Mouse (Mus musculus) neural tube, embryonic 12.5 days (tissue): ENCODE results near the gene Dnah6. TPM values are rescaled to one million over a fixed set of nuclear protein-coding genes. Genes with fewer than 3 reads are reported as not detected.
A peak's percentile ranks its signal among the peaks of the same experiment; 100 is the strongest.

Experiments used
- ATAC-seq: fragments of 200-750 bp; cut with Nextera tagmentation; 2 replicates; pipeline ENCODE4 v1.8.0; 2017; ENCODE audit warnings: low read depth, mild to moderate bottlenecking, moderate TSS enrichment, moderate library complexity; ENCODE audit not compliant: low FRiP score
- H3K27ac ChIP-seq: fragments of 300-500 bp; sonication (generic); 2 replicates; pipeline ENCODE4 v1.5.1; 2016
- H3K27me3 ChIP-seq: fragments of 300-500 bp; sonication (generic); replicated peaks from 2 replicates; pipeline ENCODE4 v1.6.1; 2016; ENCODE audit warnings: mild to moderate bottlenecking
- H3K36me3 ChIP-seq: fragments of 300-500 bp; sonication (generic); 2 replicates; pipeline ENCODE4 v1.6.1; 2016; ENCODE audit warnings: mild to moderate bottlenecking
- H3K4me1 ChIP-seq: fragments of 300-500 bp; sonication (generic); 2 replicates; pipeline ENCODE4 v1.6.1; 2016
- H3K4me2 ChIP-seq: fragments of 300-500 bp; sonication (generic); replicated peaks from 2 replicates; pipeline ENCODE4 v1.6.1; 2016; ENCODE audit warnings: mild to moderate bottlenecking
- H3K4me3 ChIP-seq: fragments of 300-500 bp; sonication (generic); 2 replicates; pipeline ENCODE4 v1.5.1; 2016
- H3K9ac ChIP-seq: fragments of 300-500 bp; sonication (generic); 2 replicates; pipeline ENCODE4 v1.6.1; 2016; ENCODE audit warnings: mild to moderate bottlenecking
- H3K9me3 ChIP-seq: fragments of 300-500 bp; sonication (generic); 2 replicates; pipeline ENCODE4 v1.6.1; 2016; ENCODE audit warnings: mild to moderate bottlenecking
- WGBS: fragments of 180-500 bp; shearing (Covaris S2); methylation state at CpG from one replicate; pipeline ENCODE4 v1.1.7; 2016; 5-methylcytosine and 5-hydroxymethylcytosine counted together
- polyA plus RNA-seq: library from polyadenylated mRNA; unstranded; fragments of >200 nt; fragmentation: Nextera tagmentation; extraction: Ambion mirVana; gene quantifications from 2 replicates; pipeline ENCODE4 v1.2.1, GENCODE M21; 2016

The Dnah6 gene
- polyA plus RNA-seq, 1 experiment from 2014 or later = 0.05 TPM

DNA sequence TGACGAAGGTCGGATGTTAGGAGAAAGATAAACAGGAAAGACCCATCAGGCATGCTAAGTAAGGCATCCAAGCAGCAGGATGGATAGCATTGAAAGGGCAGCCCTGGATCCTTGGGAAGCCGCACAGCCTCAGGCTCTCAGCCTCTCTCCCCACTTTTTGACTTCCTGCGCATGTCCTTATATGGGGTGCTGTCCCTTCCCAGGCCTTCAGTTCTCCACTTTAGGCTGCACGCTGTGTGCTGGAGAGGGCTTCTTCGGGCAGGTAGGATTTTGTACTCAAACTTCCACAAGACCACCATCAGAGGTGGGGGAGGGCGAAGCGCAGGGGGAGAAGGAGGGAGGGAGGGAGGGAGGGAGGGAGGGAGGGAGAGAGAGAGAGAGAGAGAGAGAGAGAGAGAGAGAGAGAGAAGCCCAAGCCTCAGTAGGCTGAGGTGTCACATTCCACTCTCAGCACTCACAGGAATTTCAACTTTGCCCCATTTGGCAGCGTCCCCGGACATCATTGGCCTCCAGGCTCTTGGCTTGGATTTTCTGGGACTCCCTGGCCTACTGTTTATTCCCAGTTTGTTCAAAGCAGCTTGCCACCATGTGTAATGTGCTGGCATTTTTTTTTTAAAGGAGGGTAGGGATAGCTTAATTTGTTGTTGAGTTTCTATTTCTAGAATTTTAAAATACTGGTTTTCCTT lies 1.5 kb upstream of the Dnah6 start:
- no peak overlapping the region for H3K27ac ChIP-seq
- H3K9me3 ChIP-seq = no peaks in the 10 kb centered on the region
- H3K4me1 ChIP-seq = peaks cover 3% of the 10 kb centered on the region
- no peak overlapping the region for H3K9ac ChIP-seq
- H3K36me3 ChIP-seq = no peaks in the 10 kb centered on the region
- no peaks in the 10 kb centered on the region for H3K27me3 ChIP-seq
- H3K4me2 ChIP-seq = peak overlapping the region; percentile 25; the same call in 1 of the 2 replicates
- no peak overlapping the region for H3K4me3 ChIP-seq
- WGBS = 21% methylated on average over 10 of the region's 10 CpGs
- ATAC-seq = no peak

DNA sequence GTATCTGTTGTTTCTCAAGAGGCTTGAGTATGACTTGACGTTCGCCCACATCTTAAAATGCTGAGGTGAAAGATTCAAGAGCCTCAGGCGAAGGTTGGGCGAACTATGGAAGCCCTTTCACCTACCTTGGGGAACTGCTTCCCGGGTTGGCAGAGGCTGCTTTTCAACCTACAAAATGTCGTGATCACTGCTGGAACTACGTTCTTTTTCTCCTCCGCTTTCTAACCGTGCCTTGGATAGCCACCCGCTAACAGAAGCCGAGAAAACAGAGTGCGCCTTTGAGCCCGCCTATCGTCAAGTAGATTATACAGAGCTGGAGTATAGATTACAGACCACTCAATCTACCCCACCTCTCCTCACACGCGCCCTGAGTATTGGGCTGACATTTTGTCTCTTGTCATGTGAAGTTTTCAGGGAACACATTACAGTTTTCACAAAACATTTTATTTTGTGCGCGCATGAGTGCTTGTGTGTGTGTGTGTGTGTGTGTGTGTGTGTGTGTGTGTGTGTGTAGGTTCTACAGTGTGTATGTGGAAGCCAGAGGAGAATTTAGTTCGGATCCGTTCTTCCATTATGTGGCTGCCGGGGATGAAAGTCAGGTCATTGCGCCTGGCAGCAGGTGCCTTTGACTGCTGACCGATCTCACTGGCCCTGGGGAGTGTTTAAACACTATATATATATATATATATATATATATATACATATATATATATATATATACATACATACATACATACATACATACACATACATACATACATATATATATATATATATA lies 696 bp upstream of the Dnah6 start:
- Histone ChIP-seq H3K4me1 (peaks cover 3% of the 10 kb centered on the region), H3K27me3 (no peaks in the 10 kb centered on the region), H3K36me3 (no peaks in the 10 kb centered on the region), H3K4me2 (peak overlapping the region; percentile 64), H3K4me3 (peak overlapping the region; percentile 35), H3K27ac (no peak overlapping the region), H3K9ac (no peak overlapping the region), H3K9me3 (no peaks in the 10 kb centered on the region)
- 28% methylated on average over 23 of the region's 23 CpGs for WGBS
- ATAC-seq = peak; percentile 79

DNA sequence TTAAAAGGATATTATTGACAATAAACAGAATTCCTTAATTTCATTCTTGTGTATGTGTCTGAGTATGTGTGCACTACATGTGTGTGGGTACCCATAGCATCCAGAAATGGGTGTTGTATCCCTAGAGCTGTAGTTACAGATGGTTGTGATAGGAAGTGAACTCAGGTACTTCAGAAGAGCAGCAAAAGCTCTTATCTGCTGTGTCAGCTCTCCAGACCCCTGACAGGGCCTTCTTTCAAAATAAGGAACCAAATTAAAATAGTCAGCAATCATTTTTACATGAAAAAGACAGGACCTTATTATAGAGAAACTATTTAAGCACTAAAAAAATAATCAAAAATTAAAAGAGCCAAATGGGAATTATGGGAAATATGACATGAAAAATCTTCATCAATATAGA lies 9.8 kb downstream of the Dnah6 start:
- no peak for ATAC-seq
- H3K4me2 ChIP-seq = no peak overlapping the region
- H3K9me3 ChIP-seq = no peaks in the 10 kb centered on the region

DNA sequence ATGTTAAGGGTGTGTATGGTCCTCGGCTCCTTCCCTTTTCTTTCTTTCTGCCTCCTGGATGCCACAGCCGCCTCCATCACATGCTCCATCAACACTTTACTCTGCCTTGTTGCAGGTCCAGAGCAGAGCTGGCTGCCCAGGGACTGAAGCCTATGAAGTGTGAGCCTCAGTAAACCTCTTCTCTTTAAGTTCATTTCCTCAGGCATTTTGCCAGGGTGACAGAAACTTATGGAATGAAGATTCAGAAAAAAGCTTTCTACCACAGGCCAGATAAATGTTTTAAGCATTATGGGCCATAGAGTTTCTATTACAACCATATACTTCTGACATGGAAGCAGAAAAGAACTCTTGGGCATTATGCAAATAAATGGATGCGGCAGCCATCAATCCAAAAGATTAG lies 10.4 kb downstream of the Dnah6 start:
- Histone ChIP-seq H3K9ac (no peak overlapping the region), H3K9me3 (no peaks in the 10 kb centered on the region), H3K4me1 (no peaks in the 10 kb centered on the region), H3K27ac (no peak overlapping the region), H3K4me2 (no peak overlapping the region), H3K4me3 (no peak overlapping the region), H3K27me3 (no peaks in the 10 kb centered on the region), H3K36me3 (no peaks in the 10 kb centered on the region)
- no peak for ATAC-seq
- WGBS = 91% methylated on average over 3 of the region's 3 CpGs

More for the DNA sequence above, 9.8 kb downstream of the Dnah6 start:
- Histone ChIP-seq H3K4me3 (no peak overlapping the region), H3K27ac (no peak overlapping the region), H3K36me3 (no peaks in the 10 kb centered on the region), H3K9ac (no peak overlapping the region), H3K4me1 (no peaks in the 10 kb centered on the region), H3K27me3 (no peaks in the 10 kb centered on the region)

DNA sequence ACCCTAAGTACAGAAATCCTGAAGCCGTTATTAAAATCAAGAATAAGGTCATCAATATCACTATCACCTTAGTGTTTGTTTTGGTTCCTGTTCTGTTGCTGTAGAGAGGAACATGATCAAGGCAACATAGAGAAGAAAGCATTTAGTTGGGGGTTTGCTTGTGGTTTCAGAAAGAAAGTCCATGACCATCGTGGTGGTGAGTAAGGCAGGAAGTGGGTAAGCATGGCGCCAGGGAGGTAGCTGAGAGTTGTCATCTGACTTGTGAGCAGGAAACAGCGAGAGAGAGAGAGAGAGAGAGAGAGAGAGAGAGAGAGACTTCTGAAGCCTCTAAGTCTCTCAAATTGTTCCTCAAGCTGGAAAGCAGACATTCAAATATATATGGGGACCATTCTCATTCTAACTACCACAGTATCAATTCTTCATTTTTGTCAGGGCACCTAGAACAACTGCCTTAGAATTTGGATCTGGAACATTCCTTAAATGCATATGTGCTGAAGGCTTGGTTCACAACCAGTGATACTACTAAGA lies 10.9 kb downstream of the Dnah6 start:
- 90% methylated on average over 4 of the region's 4 CpGs for whole genome bisulfite sequencing
- no peaks in the 10 kb centered on the region for H3K4me1 ChIP-seq
- H3K36me3 ChIP-seq = no peaks in the 10 kb centered on the region
- no peak overlapping the region for H3K27ac ChIP-seq
- no peak overlapping the region for H3K4me3 ChIP-seq
- H3K27me3 ChIP-seq = no peaks in the 10 kb centered on the region
- H3K4me2 ChIP-seq = no peak overlapping the region
- ATAC-seq = no peak
- H3K9ac ChIP-seq = no peak overlapping the region
- H3K9me3 ChIP-seq = no peaks in the 10 kb centered on the region

DNA sequence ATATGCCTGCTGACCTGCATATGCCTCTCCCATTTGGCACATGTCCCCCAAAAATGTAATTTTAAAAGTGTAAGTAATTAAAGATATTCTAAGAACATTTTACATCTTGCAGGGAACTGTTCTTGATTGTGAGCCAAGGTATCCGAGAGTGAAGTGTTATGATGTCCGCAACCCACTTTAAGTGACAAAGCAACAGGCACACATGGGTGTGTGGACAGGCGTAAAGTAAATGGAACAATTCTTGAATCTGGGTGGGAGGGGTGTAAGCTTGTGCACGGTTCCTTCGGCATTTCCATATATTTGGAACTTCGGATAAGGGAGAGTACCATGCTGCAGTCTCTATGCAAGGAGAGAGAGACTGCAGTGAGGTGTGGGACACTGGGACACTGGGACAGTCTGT lies 11.9 kb downstream of the Dnah6 start:
- no peak overlapping the region for H3K9ac ChIP-seq
- no peak overlapping the region for H3K4me3 ChIP-seq
- H3K36me3 ChIP-seq = no peaks in the 10 kb centered on the region
- H3K27me3 ChIP-seq = no peaks in the 10 kb centered on the region
- no peak overlapping the region for H3K27ac ChIP-seq
- H3K4me2 ChIP-seq = no peak overlapping the region
- 93% methylated on average over 6 of the region's 6 CpGs for WGBS
- no peak for ATAC-seq
- H3K4me1 ChIP-seq = no peaks in the 10 kb centered on the region
- no peaks in the 10 kb centered on the region for H3K9me3 ChIP-seq

DNA sequence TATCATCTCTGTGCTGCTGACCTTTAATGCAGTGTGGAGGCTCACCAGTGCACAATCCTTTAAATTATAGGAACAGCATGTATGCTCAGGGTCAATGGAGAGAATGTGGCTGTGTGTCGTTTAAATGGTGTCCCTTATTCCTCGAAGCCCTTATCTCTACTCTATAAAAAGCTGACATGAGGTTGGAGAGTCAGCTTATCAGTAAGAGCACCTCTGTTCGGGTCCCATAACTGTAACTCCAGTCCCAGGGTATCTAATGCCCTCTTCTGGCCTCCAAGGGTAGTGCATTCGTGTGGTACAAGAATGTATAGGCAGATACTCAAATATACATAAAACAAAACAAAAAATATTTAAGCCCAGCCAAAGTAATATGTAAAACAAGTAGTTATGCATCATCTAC lies 16.5 kb downstream of the Dnah6 start:
- no peak for ATAC-seq
- Histone ChIP-seq H3K4me2 (no peak overlapping the region), H3K27me3 (no peaks in the 10 kb centered on the region), H3K9me3 (no peaks in the 10 kb centered on the region), H3K4me1 (no peaks in the 10 kb centered on the region), H3K9ac (no peak overlapping the region), H3K4me3 (no peak overlapping the region), H3K27ac (no peak overlapping the region), H3K36me3 (no peaks in the 10 kb centered on the region)
- 81% methylated on average over 4 of the region's 4 CpGs for WGBS

DNA sequence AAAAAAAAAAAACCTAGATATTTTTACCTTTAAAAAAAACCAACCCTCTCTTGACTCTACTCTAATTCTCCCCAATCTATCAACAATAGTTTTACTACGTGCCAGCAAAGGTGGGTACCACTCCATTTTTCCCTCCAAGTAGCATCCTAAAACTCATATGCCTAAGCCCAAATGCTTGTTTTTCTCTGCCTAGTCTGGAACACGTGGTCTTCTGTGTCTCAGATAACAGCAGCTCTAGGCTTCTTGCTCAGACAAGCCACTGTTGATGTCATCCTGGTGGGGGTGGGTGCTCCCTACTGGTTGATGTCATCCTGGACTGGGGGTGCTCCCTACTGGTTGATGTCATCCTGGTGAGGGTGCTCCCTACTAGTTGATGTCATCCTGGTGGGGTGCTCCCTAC lies 17.7 kb downstream of the Dnah6 start:
- ATAC-seq = no peak
- H3K9me3 ChIP-seq = no peaks in the 10 kb centered on the region
- H3K27ac ChIP-seq = no peak overlapping the region
- H3K36me3 ChIP-seq = no peaks in the 10 kb centered on the region
- H3K4me2 ChIP-seq = no peak overlapping the region
- no peaks in the 10 kb centered on the region for H3K27me3 ChIP-seq
- no peaks in the 10 kb centered on the region for H3K4me1 ChIP-seq
- 87% methylated on average over 2 of the region's 2 CpGs for WGBS
- no peak overlapping the region for H3K9ac ChIP-seq
- no peak overlapping the region for H3K4me3 ChIP-seq

DNA sequence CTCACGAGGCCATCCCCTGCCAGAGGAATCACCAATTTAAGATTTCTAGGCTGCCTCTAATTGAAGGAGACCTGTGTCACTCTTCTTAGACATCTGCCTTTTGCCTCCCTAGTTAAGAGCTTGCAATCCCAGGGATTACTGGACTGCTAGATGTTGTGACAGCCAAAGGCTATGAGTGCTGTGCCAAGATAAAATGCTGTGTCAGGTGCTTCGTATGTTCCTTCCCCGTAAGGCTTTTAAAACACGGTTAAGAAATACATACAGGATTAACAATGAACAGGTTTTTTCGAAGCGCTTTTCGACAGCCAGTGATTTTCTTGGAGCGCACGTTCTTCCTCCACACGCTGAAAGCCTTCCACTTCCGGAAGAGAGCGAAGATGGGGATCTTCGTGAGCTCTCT lies 26.2 kb downstream of the Dnah6 start:
- Histone ChIP-seq H3K9me3 (no peaks in the 10 kb centered on the region; the same call in 1 of the 2 replicates), H3K4me3 (no peak overlapping the region), H3K27me3 (no peaks in the 10 kb centered on the region), H3K4me1 (no peaks in the 10 kb centered on the region), H3K9ac (no peak overlapping the region), H3K27ac (no peak overlapping the region), H3K4me2 (no peak overlapping the region), H3K36me3 (no peaks in the 10 kb centered on the region)
- ATAC-seq = no peak
- 92% methylated on average over 13 of the region's 13 CpGs for WGBS

DNA sequence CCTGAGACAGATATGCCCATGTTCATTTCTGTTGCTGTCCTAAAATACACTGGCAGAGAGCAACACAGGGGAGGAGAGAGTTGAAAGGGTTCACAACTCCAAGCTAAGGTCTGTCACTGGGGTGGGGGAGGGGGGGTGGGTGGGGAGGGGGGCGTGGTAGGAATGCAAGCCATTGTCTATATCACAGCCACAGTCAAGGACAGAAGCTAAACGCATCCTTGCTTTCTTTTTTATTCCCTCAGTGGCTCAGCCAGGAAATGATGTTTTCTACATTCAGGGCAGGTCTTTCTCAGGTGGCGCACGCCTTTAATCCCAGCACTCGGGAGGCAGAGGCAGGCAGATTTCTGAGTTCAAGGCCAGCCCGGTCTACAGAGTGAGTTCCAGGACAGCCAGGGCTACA lies 30.7 kb downstream of the Dnah6 start:
- H3K9me3 ChIP-seq = no peaks in the 10 kb centered on the region
- no peak overlapping the region for H3K4me2 ChIP-seq
- 74% methylated on average over 6 of the region's 6 CpGs for WGBS
- no peaks in the 10 kb centered on the region for H3K36me3 ChIP-seq
- no peaks in the 10 kb centered on the region for H3K4me1 ChIP-seq
- H3K27me3 ChIP-seq = no peaks in the 10 kb centered on the region
- ATAC-seq = no peak
- H3K27ac ChIP-seq = no peak overlapping the region
- no peak overlapping the region for H3K4me3 ChIP-seq
- no peak overlapping the region for H3K9ac ChIP-seq

DNA sequence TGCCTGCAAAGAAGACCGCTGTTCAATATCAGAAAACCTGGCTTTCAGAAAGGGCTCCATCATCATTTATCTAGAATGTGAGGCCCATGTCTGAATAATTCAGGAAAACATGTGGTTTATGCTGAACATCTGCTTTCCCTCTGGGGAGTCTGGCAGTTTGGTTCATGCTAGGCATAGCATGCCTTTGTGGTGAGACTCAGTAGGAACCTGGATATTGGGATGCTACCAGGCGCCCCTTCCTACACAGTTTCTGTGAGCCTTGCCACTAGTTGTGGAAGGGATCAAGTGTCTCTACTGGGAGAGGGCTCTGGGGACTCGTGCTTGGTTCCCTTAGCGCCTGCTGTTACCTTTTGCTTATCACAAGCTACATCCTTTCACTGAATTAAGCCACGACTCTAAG lies 37.2 kb downstream of the Dnah6 start:
- WGBS = 81% methylated on average over 5 of the region's 5 CpGs
- Histone ChIP-seq H3K4me3 (no peak overlapping the region), H3K27me3 (no peaks in the 10 kb centered on the region), H3K27ac (no peak overlapping the region), H3K9me3 (no peaks in the 10 kb centered on the region), H3K9ac (no peak overlapping the region), H3K4me1 (no peaks in the 10 kb centered on the region), H3K36me3 (no peaks in the 10 kb centered on the region), H3K4me2 (no peak overlapping the region)
- ATAC-seq = no peak

DNA sequence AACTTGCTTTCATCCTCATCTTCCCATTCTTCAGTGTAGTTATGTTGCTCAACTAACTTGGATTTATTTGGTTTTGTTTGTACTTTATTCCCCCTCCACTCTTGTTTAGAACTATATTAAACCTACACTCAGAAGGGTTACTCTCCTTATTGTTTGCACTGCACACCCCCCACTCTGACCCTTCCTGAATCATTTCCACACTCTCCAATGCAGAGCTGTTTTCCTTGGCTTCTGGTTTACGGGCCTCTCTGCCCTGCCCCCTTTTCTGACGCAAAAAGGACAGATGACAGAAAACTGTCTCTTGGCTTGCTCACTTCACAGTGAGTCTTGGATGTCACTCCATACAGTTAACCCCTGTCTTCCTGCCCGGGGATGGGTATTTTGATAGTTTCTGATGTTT lies 38.5 kb downstream of the Dnah6 start:
- ATAC-seq = no peak
- Histone ChIP-seq H3K27ac (no peak overlapping the region), H3K4me3 (no peak overlapping the region), H3K36me3 (no peaks in the 10 kb centered on the region), H3K9ac (no peak overlapping the region), H3K4me2 (no peak overlapping the region), H3K9me3 (no peaks in the 10 kb centered on the region), H3K4me1 (no peaks in the 10 kb centered on the region), H3K27me3 (no peaks in the 10 kb centered on the region)
- 56% methylated on average over 3 of the region's 3 CpGs for WGBS

DNA sequence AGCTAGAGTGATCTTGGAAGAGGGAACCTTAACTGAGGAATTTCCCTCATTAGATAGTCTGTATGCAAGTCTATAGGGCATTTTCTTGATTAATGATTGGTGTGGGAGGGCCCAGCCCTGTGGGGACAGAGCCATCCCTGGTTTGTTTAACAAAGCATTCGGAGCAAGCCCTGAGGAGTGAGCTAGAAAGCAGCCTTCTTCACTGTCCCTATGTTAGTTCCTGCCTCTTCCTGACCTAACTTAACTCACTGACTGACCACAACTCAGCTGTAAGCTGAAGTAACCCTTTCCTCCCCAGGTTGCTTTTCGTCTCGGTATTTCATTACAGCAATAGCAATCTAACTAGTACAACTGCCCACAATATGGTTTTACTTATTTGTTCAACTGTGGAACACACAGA lies 39.0 kb downstream of the Dnah6 start:
- Histone ChIP-seq H3K27me3 (no peaks in the 10 kb centered on the region), H3K9me3 (no peaks in the 10 kb centered on the region), H3K27ac (no peak overlapping the region), H3K9ac (no peak overlapping the region), H3K4me2 (no peak overlapping the region), H3K36me3 (no peaks in the 10 kb centered on the region), H3K4me3 (no peak overlapping the region), H3K4me1 (no peaks in the 10 kb centered on the region)
- ATAC-seq = no peak
- WGBS = 36% methylated on average over 3 of the region's 3 CpGs
